Mouse (Mus musculus) granulocyte monocyte progenitor cell, adult 5-6 weeks (primary cell): ENCODE data around the gene Tmem270. TPM values are rescaled to one million over a fixed set of nuclear protein-coding genes. Genes with fewer than 3 reads are reported as not detected.

Source experiments
- ATAC-seq: replicated peaks from 2 replicates; pipeline ENCODE4 v1.8.0; 2016; ENCODE audit warnings: mild to moderate bottlenecking, moderate TSS enrichment, inconsistent platforms; ENCODE audit not compliant: poor library complexity, severe bottlenecking
- total RNA-seq, 2 experiments: library from RNA; stranded (forward) in 1 of 2; stranded (reverse) in 1 of 2; fragments of 200-712, 200-1000 nt in 1 of 2; fragments of >200 nt in 1 of 2; fragmentation: Nextera tagmentation in 1 of 2; gene quantifications; 2 replicates each; pipeline ENCODE4 v1.2.3; 2014 to 2017

The Tmem270 gene
- total RNA-seq, 2 experiments from 2014 or later = not detected

- ATAC-seq = no peak
These were observed 15.9 kb downstream of the Tmem270 start for GRCm38 (mm10) chr5:134890601-134891054.

DNA sequence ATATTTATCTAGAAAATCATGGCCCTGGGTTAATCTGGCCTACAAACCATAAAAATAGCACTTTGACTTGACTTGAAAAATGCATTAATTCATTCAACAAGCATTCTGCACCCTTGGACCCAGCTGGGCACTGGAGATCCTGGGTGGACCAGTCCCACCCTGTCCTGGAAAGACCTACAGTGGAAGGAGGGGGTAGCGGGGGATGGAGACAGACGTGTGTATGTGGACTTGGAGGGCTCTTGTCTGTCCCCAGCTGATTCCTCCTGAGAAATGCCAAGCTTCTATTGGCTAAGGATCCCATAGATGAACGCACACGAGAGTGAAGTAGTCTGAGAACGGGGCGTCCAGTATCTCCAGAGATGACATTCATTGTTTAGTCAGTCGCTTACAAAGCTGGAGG, 18.0 kb downstream of the Tmem270 start:
- ATAC-seq = no peak

DNA sequence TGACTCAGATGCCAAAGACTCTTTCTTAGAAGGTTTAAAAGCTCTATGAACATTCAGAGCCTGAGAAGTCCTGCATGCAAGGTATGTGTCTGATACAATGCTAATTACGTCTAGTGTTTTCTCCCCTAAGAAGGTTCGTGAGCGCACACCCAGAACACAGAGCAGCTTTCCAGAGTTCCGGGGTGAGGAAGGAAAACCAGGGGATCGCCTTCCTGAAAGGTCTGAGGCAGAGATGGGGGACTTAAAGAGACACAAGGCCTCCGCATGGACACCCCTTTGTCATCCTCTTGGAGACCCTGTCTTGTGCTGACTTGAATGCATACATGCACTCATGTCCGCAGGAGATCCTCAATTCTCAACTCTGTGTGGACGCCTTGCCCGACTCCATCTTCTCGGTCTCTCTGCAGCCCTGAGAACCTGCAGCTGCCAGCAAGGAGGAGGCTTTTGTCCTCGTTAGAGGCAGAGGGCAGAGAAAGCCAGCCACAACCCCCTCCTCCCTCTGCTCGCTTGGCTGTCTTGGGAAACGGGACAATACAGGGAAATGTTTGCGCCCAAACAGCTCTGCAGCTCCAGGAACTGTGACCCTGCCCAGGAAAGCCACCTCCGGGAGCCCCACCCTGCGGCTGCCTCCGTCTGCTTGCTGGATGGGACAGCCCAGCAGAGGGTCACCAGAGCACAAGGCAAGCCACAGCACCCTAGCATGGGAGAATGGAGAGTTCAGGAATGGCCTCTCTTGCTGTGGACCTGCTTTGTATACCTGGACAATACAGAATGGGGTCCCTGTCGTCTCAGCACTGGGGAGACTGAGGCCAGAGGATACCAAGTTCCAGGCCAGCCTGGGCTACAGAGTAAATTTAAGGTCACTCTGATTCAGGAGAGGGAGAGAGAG, 18.8 kb downstream of the Tmem270 start:
- ATAC-seq = no peak

GRCm38 (mm10) chr5:134883077-134883476, 23.5 kb downstream of the Tmem270 start:
- ATAC-seq = no peak

- no peak for ATAC-seq
These were observed 29.7 kb downstream of the Tmem270 start for GRCm38 (mm10) chr5:134876801-134877200.

DNA sequence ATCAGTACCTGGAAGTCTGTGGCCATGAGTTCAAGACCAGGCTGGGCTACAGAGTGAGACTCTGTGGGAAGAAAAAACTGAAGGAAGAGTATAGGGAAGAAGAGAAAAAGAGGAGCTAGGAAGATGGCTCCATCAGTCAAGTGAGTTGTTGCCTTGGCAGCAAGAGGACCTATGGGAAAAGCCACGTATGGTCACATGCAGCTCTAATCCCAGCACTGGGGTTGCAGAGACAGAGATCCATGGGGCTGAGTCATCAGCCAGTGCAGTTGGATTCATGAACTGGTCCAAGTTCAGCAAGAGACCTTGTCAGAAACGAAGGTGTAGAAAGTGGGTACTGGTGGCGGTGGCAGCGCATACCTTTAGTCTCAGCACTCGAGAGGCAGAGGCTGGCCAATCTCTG, 31.3 kb downstream of the Tmem270 start:
- ATAC-seq = no peak

DNA sequence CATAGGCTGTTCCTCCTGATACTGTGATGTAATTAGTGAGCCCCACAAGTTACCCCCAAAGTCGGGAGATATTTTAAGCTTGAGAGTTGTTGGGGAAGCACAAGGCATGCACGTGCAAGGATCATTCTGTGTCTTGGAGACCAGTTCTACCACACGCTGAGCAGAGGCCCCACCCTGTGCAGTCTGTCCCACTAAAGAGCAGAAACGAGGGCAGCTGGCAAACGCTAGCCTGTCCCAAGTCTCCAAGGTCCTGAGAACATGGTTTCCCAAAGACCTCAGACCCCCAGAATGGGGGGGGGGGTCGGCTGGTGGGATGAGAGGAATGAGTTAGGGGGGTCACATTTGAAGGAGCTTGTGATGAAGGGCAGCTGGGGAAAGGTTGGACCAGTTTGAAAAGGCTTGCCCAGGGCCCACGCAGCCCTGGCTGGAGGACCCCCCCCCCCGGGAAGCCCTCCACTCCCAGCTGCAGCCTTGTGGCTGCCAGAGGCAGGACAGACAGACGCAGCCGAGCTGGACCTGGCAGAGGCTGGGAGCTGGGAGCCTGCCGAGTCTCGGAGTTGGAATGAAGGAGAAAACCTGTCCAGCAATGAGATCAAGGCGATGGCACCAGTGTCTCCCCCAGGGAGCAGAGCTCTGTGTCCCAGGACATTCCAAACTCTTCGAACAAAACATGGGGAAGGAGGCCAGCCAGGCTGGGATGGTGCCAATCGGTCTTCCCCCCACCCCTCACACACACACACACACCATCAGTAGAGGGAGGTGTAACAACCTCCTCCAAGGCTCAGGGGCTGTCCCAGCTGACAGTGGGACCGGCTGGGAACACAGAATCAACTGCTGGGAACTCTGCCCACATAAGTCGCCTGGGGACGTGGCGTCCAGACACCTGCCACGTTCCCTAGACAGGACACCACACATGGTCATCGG, 32.3 kb downstream of the Tmem270 start:
- ATAC-seq = no peak

- no peak for ATAC-seq
These were observed 33.5 kb downstream of the Tmem270 start for GRCm38 (mm10) chr5:134873034-134873433.

- no peak for ATAC-seq
These were observed 33.9 kb downstream of the Tmem270 start for GRCm38 (mm10) chr5:134872597-134872996.

- no peak for ATAC-seq
These were observed 38.0 kb downstream of the Tmem270 start for GRCm38 (mm10) chr5:134868506-134868905.

GRCm38 (mm10) chr5:134867320-134868144, 39.0 kb downstream of the Tmem270 start:
- no peak for ATAC-seq

DNA sequence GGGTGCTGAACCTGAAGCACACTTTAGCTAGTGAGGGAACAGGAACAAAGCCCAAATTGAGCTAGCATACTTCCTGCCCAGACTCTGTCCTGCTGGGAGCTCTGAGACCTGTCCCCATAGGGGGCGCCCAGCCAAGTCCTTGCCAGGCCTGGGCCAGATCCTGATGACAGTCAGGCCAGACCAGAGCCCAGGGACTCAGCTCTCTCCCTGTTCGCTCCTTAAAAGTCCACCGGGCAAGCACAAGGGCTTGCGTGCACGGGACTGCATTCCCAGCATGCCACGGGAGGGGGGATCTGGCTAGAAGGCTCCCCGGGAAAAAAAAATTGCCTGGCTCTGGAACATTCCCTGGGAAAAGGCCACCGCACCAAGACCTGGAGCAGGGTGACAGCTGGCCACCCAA, 41.4 kb downstream of the Tmem270 start:
- no peak for ATAC-seq

DNA sequence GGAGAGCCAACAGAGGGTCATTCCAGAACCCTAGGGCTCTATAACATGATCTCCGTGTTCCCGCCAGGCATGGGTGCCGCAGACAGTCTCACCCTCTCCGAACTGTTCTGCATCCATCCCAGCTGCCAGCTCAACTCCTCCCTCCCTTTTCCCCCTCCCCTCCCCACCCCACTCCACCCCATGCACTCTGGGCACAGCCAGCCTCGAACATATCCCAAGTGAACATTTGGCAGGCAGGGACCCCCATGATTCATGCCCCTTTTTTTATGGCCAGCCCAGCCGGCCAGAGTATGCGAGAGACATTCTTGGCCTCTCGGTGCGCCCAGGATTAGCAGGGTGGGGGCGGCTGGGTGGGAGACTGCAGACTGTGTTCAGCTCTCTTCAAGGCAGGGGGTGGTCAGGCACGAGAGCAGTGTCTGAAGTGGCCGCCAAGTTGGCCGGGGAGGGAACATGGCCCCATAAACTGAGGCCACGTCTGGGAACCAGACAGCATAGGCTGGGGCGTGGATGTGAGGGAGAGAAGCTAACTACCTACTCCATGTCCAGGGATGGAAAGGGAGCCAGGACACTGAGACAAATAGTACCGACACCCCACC, 44.5 kb downstream of the Tmem270 start:
- no peak for ATAC-seq

- ATAC-seq = no peak
These were observed 47.3 kb downstream of the Tmem270 start for GRCm38 (mm10) chr5:134859193-134859592.

DNA sequence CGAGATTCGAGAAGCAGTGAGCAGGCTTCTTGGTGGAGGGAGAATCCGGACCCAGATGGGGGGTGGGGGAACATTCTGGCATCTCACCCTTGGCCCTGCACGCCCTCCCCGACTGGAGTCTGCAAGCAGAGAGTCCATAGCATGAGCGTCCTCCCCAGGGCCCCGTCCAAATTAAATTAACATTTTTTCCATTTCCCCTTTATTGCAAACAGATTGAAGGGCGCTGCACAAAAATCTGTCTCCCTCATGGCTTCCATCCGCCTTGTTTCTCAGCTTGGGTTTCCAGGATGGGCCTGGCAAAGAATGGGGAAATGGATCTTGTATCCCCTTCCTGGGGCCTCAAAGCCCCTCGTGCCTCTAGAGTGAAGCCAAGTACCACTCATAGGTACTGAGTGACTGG, 48.2 kb downstream of the Tmem270 start:
- ATAC-seq = no peak

- ATAC-seq = no peak
These were observed 53.7 kb downstream of the Tmem270 start for GRCm38 (mm10) chr5:134852873-134853272.
